Mouse (Mus musculus) lung, embryonic 16.5 days (tissue): ENCODE measurements around the gene Sgo2a. TPM values are rescaled to one million over a fixed set of nuclear protein-coding genes. Genes with fewer than 3 reads are reported as not detected.

Experiments used
- ATAC-seq: fragments of 200-750 bp; cut with Nextera tagmentation; 2 replicates; pipeline ENCODE4 v1.8.0; 2017; ENCODE audit warnings: low read depth, mild to moderate bottlenecking, moderate library complexity
- H3K27ac ChIP-seq: fragments of 300-500 bp; sonication (generic); 2 replicates; pipeline ENCODE4 v1.5.1; 2014; ENCODE audit warnings: mild to moderate bottlenecking, control low read depth, low read length
- H3K27me3 ChIP-seq: fragments of 300-500 bp; sonication (generic); 2 replicates; pipeline ENCODE4 v1.6.1; 2014; ENCODE audit warnings: low read depth, low read length, mixed read lengths; ENCODE audit not compliant: control insufficient read depth, insufficient read depth
- H3K36me3 ChIP-seq: fragments of 300-500 bp; sonication (generic); 2 replicates; pipeline ENCODE4 v1.6.1; 2014; ENCODE audit warnings: low read length; ENCODE audit not compliant: control insufficient read depth, insufficient read depth
- H3K4me1 ChIP-seq: fragments of 300-500 bp; sonication (generic); replicated peaks from 2 replicates; pipeline ENCODE4 v1.6.1; 2014; ENCODE audit warnings: low read length, mixed read lengths; ENCODE audit not compliant: control insufficient read depth, insufficient read depth
- H3K4me2 ChIP-seq: fragments of 300-500 bp; sonication (generic); 2 replicates; pipeline ENCODE4 v1.6.1; 2014; ENCODE audit warnings: low read depth, low read length, control low read depth
- H3K4me3 ChIP-seq: fragments of 300-500 bp; sonication (generic); 2 replicates; pipeline ENCODE4 v1.5.1; 2014; ENCODE audit warnings: mild to moderate bottlenecking, low read length, control low read depth
- H3K9ac ChIP-seq: fragments of 300-500 bp; sonication (generic); 2 replicates; pipeline ENCODE4 v1.6.1; 2014; ENCODE audit warnings: low read length, control low read depth
- H3K9me3 ChIP-seq: fragments of 300-500 bp; sonication (generic); 2 replicates; pipeline ENCODE4 v1.6.1; 2016; ENCODE audit warnings: low read length; ENCODE audit not compliant: control insufficient read depth
- WGBS: fragments of 180-500 bp; shearing (Covaris S2); extraction: QIAGEN DNeasy Blood & Tissue Kit; methylation state at CpG from one replicate; pipeline ENCODE4 v1.1.7; 2014; 5-methylcytosine and 5-hydroxymethylcytosine counted together
- polyA plus RNA-seq: library from polyadenylated mRNA; unstranded; fragments of >200 nt; fragmentation: Nextera tagmentation; extraction: Ambion mirVana; gene quantifications from 2 replicates; pipeline ENCODE4 v1.2.1, GENCODE M21; 2015

Gene Sgo2a
- polyA plus RNA-seq, 1 experiment from 2014 or later = 24.5 TPM

DNA sequence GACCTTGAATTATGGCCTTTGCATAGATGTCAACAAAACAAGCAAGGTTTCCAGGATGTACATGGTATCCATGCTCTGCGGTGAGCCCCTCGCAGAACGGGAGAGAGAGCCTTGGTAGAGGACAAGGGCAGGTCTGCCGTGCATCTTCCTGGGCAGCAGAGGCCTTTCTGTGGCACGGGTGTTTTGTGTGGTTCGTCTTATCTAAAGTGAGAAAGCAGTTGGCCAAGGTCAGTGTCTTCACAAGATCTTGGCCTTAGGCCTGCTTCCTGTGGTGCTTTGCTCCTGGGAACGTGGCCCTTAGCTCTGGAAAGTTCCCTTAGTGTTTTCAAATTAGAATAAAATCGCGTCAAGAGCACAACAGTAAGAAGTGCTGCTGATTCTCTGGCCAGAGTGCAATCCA, 75.2 kb downstream of the Sgo2a start:
- Histone ChIP-seq H3K27me3 (no peaks in the 10 kb centered on the region), H3K9me3 (no peaks in the 10 kb centered on the region), H3K4me2 (no peak overlapping the region), H3K9ac (no peak overlapping the region), H3K36me3 (no peaks in the 10 kb centered on the region), H3K4me3 (no peak overlapping the region), H3K4me1 (peaks cover 13% of the 10 kb centered on the region; the same call in 1 of the 2 replicates), H3K27ac (no peak overlapping the region)
- WGBS = 70% methylated on average over 9 of the region's 9 CpGs
- no peak for ATAC-seq

DNA sequence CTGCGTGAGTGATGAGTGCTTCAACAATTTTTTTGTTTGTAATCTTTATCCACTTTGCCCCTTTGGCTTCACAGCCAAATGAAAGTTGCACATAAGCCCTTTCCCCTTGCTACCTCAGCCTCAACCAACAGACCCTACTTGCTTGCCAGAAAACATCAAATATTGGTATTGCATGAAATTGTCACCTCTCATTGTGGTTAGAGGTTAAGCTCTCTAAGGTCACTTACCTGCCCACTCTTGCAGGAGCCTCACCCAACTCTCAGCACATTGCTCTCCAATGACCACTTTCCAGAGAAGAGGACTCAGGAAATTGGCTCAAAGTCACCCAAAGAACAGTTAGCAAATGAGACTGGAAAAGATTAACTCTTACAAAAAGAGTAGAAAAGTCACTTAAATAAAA, 75.7 kb downstream of the Sgo2a start:
- no peaks in the 10 kb centered on the region for H3K27me3 ChIP-seq
- no peak for ATAC-seq
- peaks cover 13% of the 10 kb centered on the region; the same call in 1 of the 2 replicates for H3K4me1 ChIP-seq
- no peaks in the 10 kb centered on the region for H3K36me3 ChIP-seq
- H3K4me2 ChIP-seq = no peak overlapping the region
- H3K9me3 ChIP-seq = no peaks in the 10 kb centered on the region
- H3K27ac ChIP-seq = no peak overlapping the region
- WGBS = 53% methylated on average over 1 of the region's 1 CpGs
- no peak overlapping the region for H3K9ac ChIP-seq
- no peak overlapping the region for H3K4me3 ChIP-seq

DNA sequence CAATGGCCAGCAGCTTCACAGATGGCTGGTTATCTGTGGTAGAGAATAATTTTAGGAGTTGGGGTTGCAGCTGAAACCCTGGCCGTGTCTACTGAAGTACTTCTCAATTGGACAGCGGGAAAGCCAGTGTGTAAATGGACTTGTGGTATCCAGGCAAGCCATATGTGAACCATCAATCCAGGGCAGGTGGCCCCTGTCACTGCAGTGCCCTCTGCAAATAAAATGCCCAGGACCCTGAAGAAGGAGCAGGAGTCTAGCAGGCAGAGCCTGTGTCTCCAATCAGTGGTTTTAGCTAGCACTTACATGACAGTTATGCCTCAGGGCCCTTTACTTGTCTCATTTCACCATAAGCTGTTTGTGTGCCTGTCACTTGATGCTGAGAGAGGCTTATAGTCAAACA, 76.6 kb downstream of the Sgo2a start:
- Histone ChIP-seq H3K4me1 (peaks cover 13% of the 10 kb centered on the region; the same call in 1 of the 2 replicates), H3K9ac (no peak overlapping the region), H3K9me3 (no peaks in the 10 kb centered on the region), H3K27me3 (no peaks in the 10 kb centered on the region), H3K4me2 (no peak overlapping the region), H3K4me3 (no peak overlapping the region), H3K36me3 (no peaks in the 10 kb centered on the region), H3K27ac (no peak overlapping the region)
- 59% methylated on average over 2 of the region's 2 CpGs for WGBS
- no peak for ATAC-seq

DNA sequence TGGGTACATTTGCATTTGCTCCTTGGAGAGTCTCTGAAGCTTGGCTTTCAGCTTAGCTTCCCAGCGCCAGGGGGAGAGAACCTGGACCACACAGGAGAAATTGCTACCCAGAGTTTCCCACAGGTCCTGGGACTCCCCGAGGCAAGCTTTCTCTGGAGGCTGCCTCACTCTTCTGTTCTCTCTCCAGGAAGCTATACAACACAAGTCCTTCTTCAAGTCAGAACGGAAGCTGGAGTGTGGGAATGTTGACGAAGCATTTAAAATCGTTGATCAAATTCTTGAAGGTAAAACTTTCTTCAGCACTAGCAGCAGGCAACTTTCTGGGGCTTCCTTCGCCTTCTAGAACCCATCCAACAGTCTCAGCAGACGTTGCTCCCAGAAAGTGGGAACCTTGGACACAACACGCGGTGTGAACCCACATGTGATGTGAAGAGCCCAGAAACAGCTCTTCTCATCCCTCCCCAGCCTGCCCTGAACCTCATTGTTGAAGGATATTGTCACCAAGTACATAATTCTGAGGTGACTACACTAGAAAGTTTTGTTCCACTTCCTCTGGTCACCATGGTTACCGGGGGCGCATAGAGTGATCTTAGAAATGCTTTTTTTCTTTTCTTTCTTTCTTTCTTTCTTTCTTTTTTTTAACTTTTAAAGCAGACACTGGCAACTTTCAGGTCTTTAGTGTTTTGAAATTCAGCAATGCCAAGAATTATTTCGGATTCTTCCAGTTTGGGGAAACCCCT, 77.4 kb downstream of the Sgo2a start:
- Histone ChIP-seq H3K9ac (no peak overlapping the region), H3K27me3 (no peaks in the 10 kb centered on the region), H3K9me3 (no peaks in the 10 kb centered on the region), H3K4me3 (no peak overlapping the region), H3K4me2 (no peak overlapping the region), H3K36me3 (no peaks in the 10 kb centered on the region), H3K27ac (no peak overlapping the region), H3K4me1 (peaks cover 13% of the 10 kb centered on the region; the same call in 1 of the 2 replicates)
- 60% methylated on average over 12 of the region's 12 CpGs for WGBS
- ATAC-seq = no peak

DNA sequence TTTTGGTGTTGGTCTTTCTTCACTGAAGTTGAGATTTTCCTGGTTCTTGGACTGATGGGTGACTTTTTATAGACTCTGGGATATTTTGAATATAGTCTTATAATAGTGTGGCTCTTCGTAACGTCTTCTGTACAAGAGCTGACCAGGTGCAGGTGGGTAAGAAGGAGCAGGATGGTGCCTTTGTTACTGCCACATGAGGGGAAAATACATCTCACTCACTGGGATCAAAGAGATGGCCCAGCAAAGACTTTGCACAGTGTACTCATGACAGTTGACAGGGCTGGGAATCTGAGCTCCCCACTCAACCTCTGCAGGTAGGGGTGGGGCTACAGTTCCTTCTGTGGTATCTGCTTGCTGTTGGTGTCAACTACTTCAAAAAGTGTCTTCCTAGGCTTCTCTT, 78.5 kb downstream of the Sgo2a start:
- H3K9me3 ChIP-seq = no peaks in the 10 kb centered on the region
- H3K4me1 ChIP-seq = peaks cover 10% of the 10 kb centered on the region; the same call in 1 of the 2 replicates
- H3K27ac ChIP-seq = no peak overlapping the region
- H3K9ac ChIP-seq = no peak overlapping the region
- ATAC-seq = no peak
- H3K4me2 ChIP-seq = no peak overlapping the region
- no peaks in the 10 kb centered on the region for H3K36me3 ChIP-seq
- no peak overlapping the region for H3K4me3 ChIP-seq
- 86% methylated on average over 2 of the region's 2 CpGs for WGBS
- no peaks in the 10 kb centered on the region for H3K27me3 ChIP-seq

Other genes with a start within 250 kb of the Sgo2a start
- 69.1 and 76.9 TPM in 2 replicates for gene Spats2l, start 221.8 kb upstream of the Sgo2a start, polyA plus RNA-seq
- 17.0 and 17.4 TPM in 2 replicates for gene Kctd18, start 23.0 kb downstream of the Sgo2a start, polyA plus RNA-seq
- 0.97 TPM in 2 replicates for gene Aox1, start 34.0 kb downstream of the Sgo2a start, polyA plus RNA-seq
- 2.4 and 2.7 TPM in 2 replicates for gene Aox3, start 117.2 kb downstream of the Sgo2a start, polyA plus RNA-seq
- 0.05 and 0.26 TPM in 2 replicates for gene Aox4, start 214.4 kb downstream of the Sgo2a start, polyA plus RNA-seq